Mouse (Mus musculus) midbrain, embryonic 15.5 days (tissue): ENCODE data around the gene D5Ertd579e. TPM values are rescaled to one million over a fixed set of nuclear protein-coding genes. Genes with fewer than 3 reads are reported as not detected.

Experiments
- ATAC-seq: fragments of 200-750 bp; cut with Nextera tagmentation; replicated peaks from 2 replicates; pipeline ENCODE4 v1.8.0; 2017; ENCODE audit warnings: moderate TSS enrichment
- H3K27ac ChIP-seq: fragments of 300-500 bp; sonication (generic); 2 replicates; pipeline ENCODE4 v1.5.1; 2015; ENCODE audit warnings: mild to moderate bottlenecking, inconsistent platforms
- H3K27me3 ChIP-seq: fragments of 300-500 bp; sonication (generic); replicated peaks from 2 replicates; pipeline ENCODE4 v1.6.1; 2015; ENCODE audit warnings: inconsistent platforms
- H3K36me3 ChIP-seq: fragments of 300-500 bp; sonication (generic); replicated peaks from 2 replicates; pipeline ENCODE4 v1.6.1; 2015; ENCODE audit warnings: inconsistent platforms
- H3K4me1 ChIP-seq: fragments of 300-500 bp; sonication (generic); 2 replicates; pipeline ENCODE4 v1.6.1; 2015; ENCODE audit warnings: inconsistent platforms
- H3K4me2 ChIP-seq: fragments of 300-500 bp; sonication (generic); 2 replicates; pipeline ENCODE4 v1.6.1; 2015; ENCODE audit warnings: inconsistent platforms, mild to moderate bottlenecking, moderate library complexity
- H3K4me3 ChIP-seq: fragments of 300-500 bp; sonication (generic); 2 replicates; pipeline ENCODE4 v1.5.1; 2015; ENCODE audit warnings: mild to moderate bottlenecking, inconsistent platforms
- H3K9ac ChIP-seq: fragments of 300-500 bp; sonication (generic); 2 replicates; pipeline ENCODE4 v1.6.1; 2015; ENCODE audit warnings: mild to moderate bottlenecking, inconsistent platforms
- H3K9me3 ChIP-seq: fragments of 300-500 bp; sonication (generic); 2 replicates; pipeline ENCODE4 v1.6.1; 2016; ENCODE audit warnings: inconsistent platforms
- WGBS: fragments of 180-500 bp; shearing (Covaris S2); methylation state at CpG from one replicate; pipeline ENCODE4 v1.1.7; 2015; ENCODE audit warnings: mixed read lengths; 5-methylcytosine and 5-hydroxymethylcytosine counted together
- polyA plus RNA-seq: library from polyadenylated mRNA; unstranded; fragments of >200 nt; fragmentation: Nextera tagmentation; extraction: Ambion mirVana; gene quantifications from 2 replicates; pipeline ENCODE4 v1.2.1, GENCODE M21; 2015

D5Ertd579e gene
- polyA plus RNA-seq, 1 experiment from 2014 or later: 44.0 TPM

DNA sequence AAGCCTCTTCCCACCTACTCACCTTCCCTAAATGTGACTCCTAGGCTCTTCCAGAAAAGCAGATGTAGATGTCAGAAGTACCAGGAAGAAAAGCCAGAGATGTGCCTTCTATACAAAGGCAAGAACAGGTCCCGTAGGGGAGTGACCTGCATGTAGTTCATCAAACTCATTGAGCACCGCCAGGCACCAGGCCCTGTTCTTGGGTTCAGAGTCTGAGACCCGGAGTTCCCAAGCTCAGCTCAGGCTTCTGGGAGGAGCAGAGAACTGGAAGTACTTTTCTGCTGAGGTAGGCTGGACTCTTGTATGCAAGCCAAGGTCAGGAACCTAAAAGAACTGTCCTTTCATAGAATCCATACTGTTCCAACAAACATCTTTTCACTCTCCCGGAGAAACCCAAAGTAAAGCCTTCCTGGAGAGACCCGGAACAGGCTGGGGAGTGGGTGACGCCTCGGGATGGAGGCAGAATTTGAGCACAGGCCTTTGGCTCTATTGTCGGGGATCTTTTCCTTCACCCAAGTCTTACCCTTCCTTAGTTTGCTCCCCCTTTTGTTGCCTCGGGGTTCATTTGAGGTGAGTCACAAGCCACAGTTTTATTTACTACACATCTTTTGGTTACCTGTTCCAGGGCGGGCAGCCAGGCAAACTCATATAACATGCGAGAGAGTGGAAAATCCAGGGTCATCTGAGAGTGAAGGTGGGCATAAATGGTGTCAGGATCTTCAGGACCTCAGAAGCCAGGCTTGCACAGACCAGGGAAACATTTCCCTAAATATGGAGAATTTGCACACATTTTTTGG lies 878 bp upstream of the D5Ertd579e start:
- Histone ChIP-seq H3K4me1 (peaks cover 29% of the 10 kb centered on the region), H3K4me2 (peak overlapping the region; percentile 93), H3K9me3 (no peaks in the 10 kb centered on the region), H3K27me3 (no peaks in the 10 kb centered on the region; the same call in 1 of the 2 replicates), H3K36me3 (no peaks in the 10 kb centered on the region), H3K27ac (peak overlapping the region; percentile 95; the same call in 1 of the 2 replicates), H3K4me3 (peak overlapping the region; percentile 88), H3K9ac (peak overlapping the region; percentile 75; the same call in 1 of the 2 replicates)
- no peak; the same call in 1 of the 2 replicates for ATAC-seq
- WGBS: 78% methylated on average over 11 of the region's 11 CpGs

DNA sequence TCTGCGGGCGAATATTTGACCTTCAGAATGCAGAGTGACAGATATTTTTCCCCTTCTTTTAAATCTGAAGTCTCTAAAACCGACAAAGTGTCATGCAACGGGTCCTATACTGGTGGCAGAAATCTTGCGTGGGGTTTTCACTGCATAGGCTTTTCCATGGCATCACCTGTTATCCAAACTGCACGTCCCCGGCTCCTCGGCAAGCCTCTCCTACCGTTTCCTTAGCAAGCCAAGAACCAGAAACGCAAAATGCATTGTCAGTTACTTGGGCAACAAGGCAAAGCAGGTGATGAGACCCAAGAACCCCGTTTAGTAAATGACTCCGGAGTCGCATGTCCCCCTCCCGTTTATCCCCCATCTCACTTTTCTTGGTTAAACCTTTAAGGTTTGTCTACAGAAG lies 819 bp downstream of the D5Ertd579e start:
- Histone ChIP-seq H3K9ac (peak overlapping the region; percentile 93), H3K27ac (peak overlapping the region; percentile 95), H3K4me2 (peak overlapping the region; percentile 93), H3K36me3 (no peaks in the 10 kb centered on the region), H3K27me3 (no peaks in the 10 kb centered on the region; the same call in 1 of the 2 replicates), H3K9me3 (no peaks in the 10 kb centered on the region), H3K4me3 (peak overlapping the region; percentile 88), H3K4me1 (peaks cover 29% of the 10 kb centered on the region)
- peak; percentile 0; the same call in 1 of the 2 replicates for ATAC-seq
- 5% methylated on average over 14 of the region's 14 CpGs for WGBS

DNA sequence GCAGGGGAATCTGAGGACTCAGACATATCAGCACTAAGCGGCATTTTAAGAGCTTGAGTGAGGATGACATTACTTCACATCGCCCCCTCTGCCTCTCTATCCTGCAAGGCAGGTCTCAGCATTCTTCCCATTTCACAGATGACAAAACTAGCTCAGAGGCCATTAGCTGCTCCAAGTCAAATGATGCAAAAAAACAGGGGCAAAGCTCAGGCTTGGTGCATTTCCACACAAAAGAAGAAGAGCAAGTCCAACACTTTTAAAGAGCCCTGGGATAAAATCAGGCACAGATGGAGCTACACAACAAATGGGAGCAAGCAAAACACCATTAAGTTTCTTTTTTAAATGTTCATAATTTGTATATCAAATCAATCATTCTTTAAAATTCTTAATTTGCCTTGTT lies 2.2 kb downstream of the D5Ertd579e start:
- no peaks in the 10 kb centered on the region for H3K27me3 ChIP-seq
- WGBS: 91% methylated on average over 2 of the region's 2 CpGs
- no peak for ATAC-seq
- H3K4me2 ChIP-seq: no peak overlapping the region
- no peaks in the 10 kb centered on the region for H3K36me3 ChIP-seq
- no peak overlapping the region for H3K4me3 ChIP-seq
- H3K4me1 ChIP-seq: peaks cover 29% of the 10 kb centered on the region
- H3K27ac ChIP-seq: no peak overlapping the region
- H3K9ac ChIP-seq: no peak overlapping the region
- H3K9me3 ChIP-seq: no peaks in the 10 kb centered on the region

DNA sequence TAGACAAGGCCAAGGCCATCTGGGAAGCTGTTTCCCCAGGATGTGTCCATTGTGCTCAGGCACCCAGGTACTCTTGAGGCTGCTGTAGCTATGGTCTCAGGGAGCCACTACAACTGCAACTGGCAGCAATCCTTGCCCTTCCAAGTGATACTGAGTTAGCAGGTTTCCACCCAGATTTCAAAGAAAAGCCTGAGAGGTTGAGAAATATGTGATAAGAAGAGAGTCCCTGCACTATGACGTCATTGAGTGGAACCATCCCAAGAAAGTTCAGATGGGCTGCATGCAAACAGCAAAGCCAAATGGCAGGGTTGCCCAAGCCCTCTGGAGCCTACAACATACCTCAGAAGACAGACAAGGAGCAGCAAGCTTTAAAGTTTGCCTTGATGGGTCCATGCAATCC lies 4.4 kb downstream of the D5Ertd579e start:
- H3K4me3 ChIP-seq: no peak overlapping the region
- 98% methylated on average over 1 of the region's 1 CpGs for WGBS
- H3K4me1 ChIP-seq: peaks cover 27% of the 10 kb centered on the region

DNA sequence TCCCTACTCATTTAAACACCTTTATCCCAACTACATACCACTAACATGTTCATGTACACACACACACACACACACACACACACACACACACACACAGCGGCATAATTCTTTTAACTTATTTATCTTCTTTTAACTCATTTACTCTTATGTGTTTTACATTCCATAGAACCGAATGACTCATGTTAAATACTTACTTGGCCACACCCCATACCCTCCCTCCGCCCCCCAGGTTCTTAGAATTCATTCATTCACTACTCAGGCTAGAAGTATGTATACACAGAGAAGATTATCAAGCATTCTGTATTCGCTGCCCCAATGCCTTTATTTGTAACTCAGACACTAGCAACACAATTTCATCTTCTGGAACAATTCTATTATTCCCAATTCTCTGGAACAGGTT lies 10.7 kb downstream of the D5Ertd579e start:
- Histone ChIP-seq H3K9ac (no peak overlapping the region), H3K27ac (no peak overlapping the region), H3K4me2 (no peak overlapping the region), H3K4me3 (no peak overlapping the region), H3K27me3 (no peaks in the 10 kb centered on the region), H3K4me1 (no peaks in the 10 kb centered on the region), H3K36me3 (no peaks in the 10 kb centered on the region), H3K9me3 (no peaks in the 10 kb centered on the region)
- ATAC-seq: no peak
- 97% methylated on average over 4 of the region's 4 CpGs for WGBS

More for the DNA sequence above, 4.4 kb downstream of the D5Ertd579e start:
- Histone ChIP-seq H3K9me3 (no peaks in the 10 kb centered on the region), H3K27me3 (no peaks in the 10 kb centered on the region), H3K36me3 (no peaks in the 10 kb centered on the region), H3K9ac (no peak overlapping the region), H3K4me2 (no peak overlapping the region), H3K27ac (no peak overlapping the region)
- ATAC-seq: no peak

DNA sequence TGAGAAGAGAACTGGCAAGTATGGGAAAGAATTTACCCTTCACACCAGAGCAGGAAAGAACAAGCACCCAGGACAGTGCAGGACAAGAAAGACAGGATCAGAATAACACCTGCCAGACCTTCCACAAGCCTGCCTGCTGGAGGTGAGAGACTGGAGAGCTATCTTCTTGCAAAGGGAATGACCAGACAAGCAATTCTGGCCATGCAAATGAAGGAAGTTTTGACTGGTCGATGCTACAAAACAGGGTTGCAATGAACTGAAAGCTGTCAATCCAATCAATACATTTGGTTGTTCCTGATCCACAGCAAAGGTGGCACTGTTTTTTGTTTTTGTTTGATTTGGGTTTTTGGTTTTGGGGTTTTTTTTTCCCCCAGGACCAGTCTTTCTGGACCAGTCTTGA lies 12.2 kb downstream of the D5Ertd579e start:
- H3K9me3 ChIP-seq: no peaks in the 10 kb centered on the region
- no peaks in the 10 kb centered on the region for H3K36me3 ChIP-seq
- H3K27ac ChIP-seq: no peak overlapping the region
- no peaks in the 10 kb centered on the region for H3K4me1 ChIP-seq
- no peak for ATAC-seq
- WGBS: 97% methylated on average over 1 of the region's 1 CpGs
- H3K4me3 ChIP-seq: no peak overlapping the region
- H3K27me3 ChIP-seq: no peaks in the 10 kb centered on the region
- no peak overlapping the region for H3K9ac ChIP-seq
- H3K4me2 ChIP-seq: no peak overlapping the region

DNA sequence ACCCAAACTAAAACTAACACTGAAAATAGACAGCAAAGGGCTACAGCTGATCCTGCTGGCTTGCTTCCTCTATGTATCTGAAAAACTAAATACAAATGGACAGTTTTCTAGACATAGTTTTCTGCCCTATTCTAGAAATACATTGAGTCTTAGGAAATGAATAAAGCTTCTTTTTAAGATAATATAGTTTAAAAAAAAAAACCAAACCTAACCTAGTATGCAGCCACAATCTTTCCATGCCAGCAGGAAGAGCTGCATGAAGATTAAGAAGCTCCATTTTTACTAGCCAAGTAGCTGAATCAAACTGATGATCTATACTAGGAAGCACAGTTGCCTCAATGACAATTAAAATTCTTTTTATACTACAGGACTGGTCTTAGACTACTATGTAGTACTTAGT lies 14.6 kb downstream of the D5Ertd579e start:
- no peak overlapping the region for H3K27ac ChIP-seq
- no peak overlapping the region for H3K9ac ChIP-seq
- no peaks in the 10 kb centered on the region for H3K27me3 ChIP-seq
- H3K4me2 ChIP-seq: no peak overlapping the region
- no peaks in the 10 kb centered on the region for H3K36me3 ChIP-seq
- H3K4me3 ChIP-seq: no peak overlapping the region
- ATAC-seq: no peak
- H3K4me1 ChIP-seq: no peaks in the 10 kb centered on the region
- no peaks in the 10 kb centered on the region for H3K9me3 ChIP-seq

DNA sequence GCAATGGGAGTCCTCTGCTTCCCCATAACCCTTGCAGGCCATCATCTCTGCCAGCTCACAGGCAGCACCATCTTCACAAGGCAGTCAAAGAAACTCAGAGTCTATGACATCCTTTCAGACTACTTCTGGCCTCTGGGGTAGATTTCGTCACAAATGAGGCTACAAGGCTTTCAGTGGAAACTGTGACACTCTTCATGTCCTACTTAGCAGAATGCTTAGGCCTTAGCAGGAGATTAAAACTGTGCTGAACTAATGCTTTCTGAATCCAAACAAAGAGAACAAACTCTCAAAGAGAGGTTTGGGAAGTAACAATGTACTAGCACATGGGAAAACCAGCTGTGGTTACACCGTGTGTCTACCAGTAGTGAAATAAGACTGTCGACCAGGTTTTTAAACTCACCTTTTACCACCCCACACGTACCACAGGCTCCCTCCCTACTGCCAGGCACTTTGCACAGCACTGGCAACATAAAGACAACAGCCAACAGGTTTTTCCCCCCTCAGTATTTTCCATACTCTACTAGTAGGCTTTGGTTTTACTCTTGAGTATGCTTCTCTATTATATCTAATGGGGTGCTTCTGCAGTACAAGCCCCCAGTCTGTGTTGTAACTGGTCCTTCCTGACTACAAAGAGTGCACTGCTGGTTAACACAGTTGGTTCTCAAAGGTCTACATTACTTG lies 15.8 kb downstream of the D5Ertd579e start:
- no peaks in the 10 kb centered on the region for H3K36me3 ChIP-seq
- 72% methylated on average over 4 of the region's 4 CpGs for WGBS
- no peak overlapping the region for H3K27ac ChIP-seq
- no peak overlapping the region for H3K4me2 ChIP-seq
- no peaks in the 10 kb centered on the region for H3K9me3 ChIP-seq
- H3K27me3 ChIP-seq: no peaks in the 10 kb centered on the region
- H3K9ac ChIP-seq: no peak overlapping the region
- no peak overlapping the region for H3K4me3 ChIP-seq
- no peak for ATAC-seq
- 0 out of 2 replicates have a peak, but pooled peaks cover 3% of the 10 kb centered on the region for H3K4me1 ChIP-seq

DNA sequence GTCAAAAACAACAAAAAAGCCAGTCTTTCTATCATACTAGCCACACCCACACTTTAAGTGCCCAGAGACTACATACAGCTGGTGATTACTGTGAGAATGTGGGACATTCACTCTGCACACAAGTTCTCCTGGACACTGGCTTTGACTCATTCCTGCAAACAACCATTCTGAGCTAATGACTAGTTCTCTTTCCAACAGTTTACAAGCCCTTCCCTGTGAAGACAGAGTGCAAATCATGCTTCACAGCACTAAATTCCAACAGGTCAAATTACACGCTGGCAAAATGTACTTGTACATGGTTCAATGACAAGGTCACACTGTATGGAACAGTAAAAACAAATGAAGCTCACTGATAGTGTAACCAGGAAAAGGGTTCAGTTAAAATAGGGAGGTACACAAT lies 17.0 kb downstream of the D5Ertd579e start:
- WGBS: 74% methylated on average over 1 of the region's 1 CpGs
- no peak overlapping the region for H3K4me2 ChIP-seq
- ATAC-seq: no peak
- no peaks in the 10 kb centered on the region for H3K9me3 ChIP-seq
- 0 out of 2 replicates have a peak, but pooled peaks cover 3% of the 10 kb centered on the region for H3K4me1 ChIP-seq
- no peak overlapping the region for H3K27ac ChIP-seq
- H3K36me3 ChIP-seq: no peaks in the 10 kb centered on the region
- no peak overlapping the region for H3K9ac ChIP-seq
- H3K27me3 ChIP-seq: no peaks in the 10 kb centered on the region
- H3K4me3 ChIP-seq: no peak overlapping the region

DNA sequence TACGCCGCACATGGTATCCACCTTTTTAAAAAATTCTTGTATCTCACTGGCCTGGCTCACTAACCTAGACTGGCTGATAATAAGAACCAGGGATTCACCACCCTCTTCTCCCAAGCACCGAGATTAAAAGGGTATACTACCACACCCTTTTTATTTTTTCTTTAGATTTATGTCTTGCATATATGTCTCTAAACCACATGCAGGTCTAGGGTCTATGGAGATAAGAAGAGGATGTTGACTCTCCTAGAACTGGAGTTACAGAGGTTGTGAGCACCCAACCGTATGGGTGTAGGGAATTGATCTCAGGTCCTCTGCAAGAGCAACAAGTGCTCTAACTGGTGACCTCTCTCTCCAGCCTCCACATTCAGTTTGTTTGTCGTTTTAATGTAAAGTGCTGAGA lies 17.9 kb downstream of the D5Ertd579e start:
- WGBS: 92% methylated on average over 5 of the region's 5 CpGs
- H3K4me3 ChIP-seq: no peak overlapping the region
- H3K36me3 ChIP-seq: no peaks in the 10 kb centered on the region
- no peaks in the 10 kb centered on the region for H3K9me3 ChIP-seq
- H3K27ac ChIP-seq: no peak overlapping the region
- 0 out of 2 replicates have a peak, but pooled peaks cover 3% of the 10 kb centered on the region for H3K4me1 ChIP-seq
- no peak for ATAC-seq
- H3K4me2 ChIP-seq: no peak overlapping the region
- H3K9ac ChIP-seq: no peak overlapping the region
- no peaks in the 10 kb centered on the region for H3K27me3 ChIP-seq

DNA sequence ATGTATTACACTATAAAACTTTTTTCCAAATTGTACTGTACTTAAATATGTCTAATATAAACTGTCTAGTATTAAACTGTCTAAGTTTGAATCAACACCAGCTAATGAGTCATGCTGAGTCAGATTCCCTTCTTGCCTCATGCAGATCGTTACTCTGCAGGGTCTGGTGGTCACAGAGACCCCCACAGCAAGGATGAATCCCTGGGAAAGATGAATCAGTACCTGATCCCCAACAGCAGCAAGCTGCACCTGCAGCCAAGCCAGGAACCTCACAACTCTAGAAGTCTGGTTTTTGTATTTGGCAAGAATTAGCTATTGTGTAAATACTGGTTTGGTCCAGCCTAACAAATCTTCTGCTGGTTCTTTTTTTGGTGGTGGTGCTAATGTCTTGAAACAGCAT lies 20.4 kb downstream of the D5Ertd579e start:
- no peaks in the 10 kb centered on the region for H3K9me3 ChIP-seq
- no peak overlapping the region for H3K4me2 ChIP-seq
- ATAC-seq: no peak
- no peaks in the 10 kb centered on the region for H3K27me3 ChIP-seq
- 65% methylated on average over 1 of the region's 1 CpGs for WGBS
- no peak overlapping the region for H3K27ac ChIP-seq
- H3K36me3 ChIP-seq: peaks cover 3% of the 10 kb centered on the region; the same call in 1 of the 2 replicates
- no peak overlapping the region for H3K9ac ChIP-seq
- no peak overlapping the region for H3K4me3 ChIP-seq
- 0 out of 2 replicates have a peak, but pooled peaks cover 3% of the 10 kb centered on the region for H3K4me1 ChIP-seq

DNA sequence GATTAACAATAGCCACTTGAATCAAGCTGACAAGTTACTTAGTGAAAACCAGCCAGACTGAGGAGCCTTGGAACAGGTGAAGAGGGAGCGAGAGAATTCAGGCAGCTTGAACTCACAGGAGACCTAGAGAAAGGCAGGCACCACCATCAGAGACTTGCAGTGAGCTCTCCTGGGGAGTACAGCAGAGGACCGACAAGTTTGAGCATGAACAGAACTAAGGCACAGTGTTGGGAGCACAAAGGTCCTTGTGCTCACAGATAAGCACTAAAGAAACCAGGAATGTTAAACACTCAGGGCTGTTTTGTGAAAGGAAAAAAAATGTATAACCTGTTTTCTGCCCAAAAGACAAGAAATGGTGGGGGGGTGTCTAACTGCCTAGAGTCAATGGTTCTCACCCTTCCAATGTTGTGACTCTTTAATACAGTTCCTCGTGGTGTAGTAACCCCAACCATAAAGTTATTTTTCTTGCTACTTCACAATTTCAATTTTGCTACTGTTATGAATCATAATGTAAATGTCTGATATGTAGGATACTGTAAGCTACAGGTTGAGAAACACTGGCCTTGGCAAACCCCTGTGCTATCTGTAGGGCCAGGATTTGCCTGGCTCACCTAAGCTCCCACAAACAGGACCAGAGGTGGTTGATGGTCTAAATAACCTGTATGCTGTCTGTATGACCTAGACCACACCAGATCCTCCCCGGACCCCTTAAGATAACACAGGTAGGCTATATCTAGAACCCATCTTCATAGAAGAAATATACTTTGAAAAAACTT lies 21.0 kb downstream of the D5Ertd579e start:
- WGBS: 90% methylated on average over 4 of the region's 4 CpGs
- no peaks in the 10 kb centered on the region for H3K9me3 ChIP-seq
- H3K4me3 ChIP-seq: no peak overlapping the region
- H3K9ac ChIP-seq: no peak overlapping the region
- no peaks in the 10 kb centered on the region for H3K27me3 ChIP-seq
- no peak for ATAC-seq
- H3K4me2 ChIP-seq: no peak overlapping the region
- peaks cover 3% of the 10 kb centered on the region; the same call in 1 of the 2 replicates for H3K36me3 ChIP-seq
- no peak overlapping the region for H3K27ac ChIP-seq
- H3K4me1 ChIP-seq: 0 out of 2 replicates have a peak, but pooled peaks cover 3% of the 10 kb centered on the region
